Mouse (Mus musculus) kidney, postnatal 25 days (tissue): ENCODE data around the gene Rnf216.

Source experiments
- DNase-seq, 2 experiments: peaks; one replicate each; pipeline ENCODE4 v3.0.0; 2021; ENCODE audit warnings: mixed read lengths in 2 of 2

Rnf216 gene

GRCm38 (mm10) chr5:143052677-143053076 lies 60.1 kb downstream of the Rnf216 start:
- DNase-seq, result no peak

GRCm38 (mm10) chr5:143051851-143052250 lies 60.9 kb downstream of the Rnf216 start:
- DNase-seq, result no peak

GRCm38 (mm10) chr5:143050273-143050672 lies 62.5 kb downstream of the Rnf216 start:
- DNase-seq, result no peak

- peak in 1 of 2 experiments; percentile 20 for DNase-seq
These were observed 63.0 kb downstream of the Rnf216 start for GRCm38 (mm10) chr5:143049746-143050145.

- no peak for DNase-seq
These were observed 63.8 kb downstream of the Rnf216 start for GRCm38 (mm10) chr5:143049013-143049385.

GRCm38 (mm10) chr5:143048232-143049012 lies 64.4 kb downstream of the Rnf216 start:
- DNase-seq, result peak in 1 of 2 experiments; percentile 21

- DNase-seq, result no peak
These were observed 65.2 kb downstream of the Rnf216 start for GRCm38 (mm10) chr5:143047586-143047985.

- peak in 1 of 2 experiments; percentile 19 for DNase-seq
These were observed 68.9 kb downstream of the Rnf216 start for GRCm38 (mm10) chr5:143043902-143044301.

- DNase-seq, result peak in 1 of 2 experiments; percentile 54
These were observed 69.5 kb downstream of the Rnf216 start for GRCm38 (mm10) chr5:143043285-143043684.

GRCm38 (mm10) chr5:143038794-143039193 lies 74.0 kb downstream of the Rnf216 start:
- no peak for DNase-seq

GRCm38 (mm10) chr5:143037201-143037600 lies 75.6 kb downstream of the Rnf216 start:
- peak in 1 of 2 experiments; percentile 16 for DNase-seq

- DNase-seq, result no peak
These were observed 76.7 kb downstream of the Rnf216 start for GRCm38 (mm10) chr5:143036052-143036451.

- DNase-seq, result no peak
These were observed 77.5 kb downstream of the Rnf216 start for GRCm38 (mm10) chr5:143035271-143035670.

GRCm38 (mm10) chr5:143034108-143034507 lies 78.7 kb downstream of the Rnf216 start:
- no peak for DNase-seq

- DNase-seq, result no peak
These were observed 79.5 kb downstream of the Rnf216 start for GRCm38 (mm10) chr5:143033277-143033676.

- DNase-seq, result no peak
These were observed 80.1 kb downstream of the Rnf216 start for GRCm38 (mm10) chr5:143032639-143033146.

- DNase-seq, result no peak
These were observed 81.1 kb downstream of the Rnf216 start for GRCm38 (mm10) chr5:143031681-143032080.

GRCm38 (mm10) chr5:143031193-143031592 lies 81.6 kb downstream of the Rnf216 start:
- no peak for DNase-seq

GRCm38 (mm10) chr5:143023887-143024286 lies 88.9 kb downstream of the Rnf216 start:
- no peak for DNase-seq

- DNase-seq, result no peak
These were observed 89.8 kb downstream of the Rnf216 start for GRCm38 (mm10) chr5:143022956-143023355.

GRCm38 (mm10) chr5:143017401-143017800 lies 95.4 kb downstream of the Rnf216 start:
- DNase-seq, result peak; percentile 28 to 61

- DNase-seq, result no peak
These were observed 103.4 kb downstream of the Rnf216 start for GRCm38 (mm10) chr5:143009383-143009782.

- DNase-seq, result peak; percentile 9 to 61
These were observed 111.9 kb downstream of the Rnf216 start for GRCm38 (mm10) chr5:143000654-143001500.

GRCm38 (mm10) chr5:143000091-143000490 lies 112.7 kb downstream of the Rnf216 start:
- DNase-seq, result no peak
